8 mouse cellular contexts compared by ENCODE assay signal in the genomic region with DNA sequence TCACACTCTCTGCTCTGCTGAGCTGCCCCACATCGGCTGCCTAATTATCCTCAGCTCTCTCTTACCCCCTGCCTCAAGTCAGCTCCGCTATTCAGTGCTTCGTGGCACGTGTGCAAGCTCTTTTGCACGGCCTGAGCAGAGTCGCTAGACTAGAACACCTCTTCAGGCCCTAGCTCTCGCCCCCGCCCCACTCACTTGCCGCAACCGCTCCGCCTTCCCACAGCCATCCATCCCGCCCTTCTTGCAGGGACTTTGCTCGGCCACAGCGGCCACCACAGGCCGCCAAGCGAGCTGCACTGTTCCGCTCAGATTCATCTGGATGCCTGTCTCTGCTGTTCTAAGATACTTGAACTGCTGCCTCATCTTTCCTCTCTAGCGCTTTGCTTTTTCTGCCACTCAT. TPM values are rescaled to one million over a fixed set of nuclear protein-coding genes. Genes with fewer than 3 reads are reported as not detected.
DNase-seq lines count a peak whose midpoint lies in the region; ATAC-seq and TF ChIP-seq lines count a peak whose summit lies in the region.

No protein-coding gene starts in this region.

- no peaks in the 10 kb centered on the region for H3K27me3 ChIP-seq in embryonic facial prominence, embryonic 13.5 days
- H3K27me3 ChIP-seq in heart, adult 2 months (ENCODE audit: control insufficient read depth, insufficient read depth, low read length): no peaks in the 10 kb centered on the region
- H3K27me3 ChIP-seq in kidney, adult 2 months (replicated peaks; ENCODE audit: control insufficient read depth, insufficient read depth, low read length): no peaks in the 10 kb centered on the region
- no peaks in the 10 kb centered on the region for H3K27me3 ChIP-seq in limb, embryonic 12.5 days
- no peaks in the 10 kb centered on the region for H3K27me3 ChIP-seq in midbrain, embryonic 14.5 days (ENCODE audit: control insufficient read depth, insufficient read depth, low read length)

- peaks cover 27% of the 10 kb centered on the region for H3K4me1 ChIP-seq in embryonic facial prominence, embryonic 13.5 days
- H3K4me1 ChIP-seq in heart, adult 2 months (ENCODE audit: control insufficient read depth, insufficient read depth, low read length): 0 out of 2 replicates have a peak, but pooled peaks cover 2% of the 10 kb centered on the region
- H3K4me1 ChIP-seq in kidney, adult 2 months (ENCODE audit: control insufficient read depth, insufficient read depth, low read length): peaks cover 5% of the 10 kb centered on the region; the same call in 1 of the 2 replicates
- H3K4me1 ChIP-seq in limb, embryonic 12.5 days (replicated peaks): peaks cover 23% of the 10 kb centered on the region
- peaks cover 16% of the 10 kb centered on the region for H3K4me1 ChIP-seq in midbrain, embryonic 14.5 days (ENCODE audit: control insufficient read depth, insufficient read depth, low read length)

- TF ChIP-seq EP300 in heart, adult 2 months (IDR thresholded peaks at IDR 0.05; ENCODE audit: insufficient read depth, low read depth, low read length): no peak

- WGBS in embryonic facial prominence, embryonic 13.5 days: under 1% methylated on average over 18 of the region's 18 CpGs
- WGBS in heart, adult 2 months: 2% methylated on average over 18 of the region's 18 CpGs
- 0% methylated on average over 18 of the region's 18 CpGs for WGBS in kidney, adult 2 months
- WGBS in limb, embryonic 12.5 days: under 1% methylated on average over 18 of the region's 18 CpGs
- under 1% methylated on average over 18 of the region's 18 CpGs for WGBS in midbrain, embryonic 14.5 days

- H3K9me3 ChIP-seq in embryonic facial prominence, embryonic 13.5 days: no peaks in the 10 kb centered on the region
- no peaks in the 10 kb centered on the region for H3K9me3 ChIP-seq in limb, embryonic 12.5 days
- no peaks in the 10 kb centered on the region for H3K9me3 ChIP-seq in midbrain, embryonic 14.5 days (ENCODE audit: control insufficient read depth, low read length)

- peak overlapping the region; percentile 51 for H3K4me3 ChIP-seq in embryonic facial prominence, embryonic 13.5 days
- peak overlapping the region; percentile 39 for H3K4me3 ChIP-seq in heart, adult 2 months
- peak overlapping the region; percentile 54 for H3K4me3 ChIP-seq in kidney, adult 2 months (ENCODE audit: insufficient read depth, low read depth, low read length)
- H3K4me3 ChIP-seq in limb, embryonic 12.5 days (replicated peaks): peak overlapping the region; percentile 43
- H3K4me3 ChIP-seq in midbrain, embryonic 14.5 days (replicated peaks; ENCODE audit: low read depth, low read length): peak overlapping the region; percentile 33

- peak; percentile 88 for DNase-seq in A20 (ENCODE audit: low read depth, low spot score)
- DNase-seq in adrenal gland, postnatal 4 days (ENCODE audit: low spot score in 2 of 2): peak; percentile 39 to 50
- DNase-seq in heart, adult 2 months: peak; percentile 79 to 81
- peak; percentile 83 for DNase-seq in kidney, adult 2 months
- peak; percentile 92 for DNase-seq in midbrain, embryonic 14.5 days
- peak; percentile 51 for DNase-seq in spleen, adult 12 weeks (ENCODE audit: low spot score)

- intact Hi-C loops in heart, adult 2 months (cut with DNase I): loop anchor here (5.0 to 10.0 kb wide), 3 partner anchors 193 to 1070 kb away; partner anchors contain the start of genes Cyth2, Nr1h2, Rpl18 and Sphk2

- H3K79me2 ChIP-seq in heart, adult 2 months (replicated peaks; ENCODE audit: control insufficient read depth, insufficient read depth, low read length): no peaks in the 10 kb centered on the region

- peak overlapping the region; percentile 79 for H3K4me2 ChIP-seq in embryonic facial prominence, embryonic 13.5 days
- H3K4me2 ChIP-seq in limb, embryonic 12.5 days: peak overlapping the region; percentile 63
- H3K4me2 ChIP-seq in midbrain, embryonic 14.5 days (ENCODE audit: low read length): peak overlapping the region; percentile 65

- ATAC-seq in embryonic facial prominence, embryonic 13.5 days (ENCODE audit: insufficient number of reproducible peaks, insufficient read depth, low FRiP score, low TSS enrichment, low read depth): peak; percentile 59
- ATAC-seq in limb, embryonic 12.5 days (ENCODE audit: insufficient number of reproducible peaks, insufficient read depth, low FRiP score, low TSS enrichment, low read depth): peak; percentile 28; the same call in 1 of the 2 replicates
- ATAC-seq in midbrain, embryonic 14.5 days (ENCODE audit: low FRiP score, low TSS enrichment): peak; percentile 76

- TF ChIP-seq POLR2A in heart, adult 2 months (IDR thresholded peaks at IDR 0.05; ENCODE audit: insufficient read depth, low read depth, low read length): no peak
- no peak for TF ChIP-seq POLR2A in kidney, adult 2 months (IDR thresholded peaks at IDR 0.05; ENCODE audit: low read depth, low read length)

- TF ChIP-seq CTCF in heart, adult 2 months (IDR thresholded peaks at IDR 0.05): peak; percentile 90
- peak; percentile 80 for TF ChIP-seq CTCF in kidney, adult 2 months (conservative IDR thresholded peaks at IDR 0.05; ENCODE audit: insufficient read depth, insufficient read length, low read depth, low read length)

- H3K36me3 ChIP-seq in embryonic facial prominence, embryonic 13.5 days: no peaks in the 10 kb centered on the region
- no peaks in the 10 kb centered on the region for H3K36me3 ChIP-seq in heart, adult 2 months (ENCODE audit: control insufficient read depth, insufficient read depth, low read length)
- H3K36me3 ChIP-seq in kidney, adult 2 months (ENCODE audit: control insufficient read depth, insufficient read depth, low read length): no peaks in the 10 kb centered on the region
- no peaks in the 10 kb centered on the region for H3K36me3 ChIP-seq in limb, embryonic 12.5 days
- no peaks in the 10 kb centered on the region for H3K36me3 ChIP-seq in midbrain, embryonic 14.5 days (ENCODE audit: control insufficient read depth, insufficient read depth, low read length)

- peak overlapping the region; percentile 73 for H3K9ac ChIP-seq in embryonic facial prominence, embryonic 13.5 days
- peak overlapping the region; percentile 41 for H3K9ac ChIP-seq in heart, adult 2 months (ENCODE audit: low read depth, low read length)
- peak overlapping the region; percentile 59 for H3K9ac ChIP-seq in limb, embryonic 12.5 days (replicated peaks)
- peak overlapping the region; percentile 44 for H3K9ac ChIP-seq in midbrain, embryonic 14.5 days (replicated peaks; ENCODE audit: low read length)

- H3K27ac ChIP-seq in embryonic facial prominence, embryonic 13.5 days: 0 out of 2 replicates have a peak overlapping the region, but pooled peaks have one; percentile 28
- no peak overlapping the region for H3K27ac ChIP-seq in heart, adult 2 months
- no peak overlapping the region for H3K27ac ChIP-seq in kidney, adult 2 months (ENCODE audit: insufficient read depth, low read depth, low read length)
- H3K27ac ChIP-seq in limb, embryonic 12.5 days: no peak overlapping the region
- H3K27ac ChIP-seq in midbrain, embryonic 14.5 days (replicated peaks; ENCODE audit: low read depth, low read length): peak overlapping the region; percentile 62

RNA-seq across cellular contexts. Expression of gene Vrk3, which starts 3.1 kb away (rescaled TPM):
- 10 to 100 TPM; 42.8 to 43.4 TPM for total RNA-seq in adrenal gland, postnatal 4 days (2021)
- polyA plus RNA-seq in embryonic facial prominence, embryonic 13.5 days (2015; fragmentation: Nextera tagmentation; extraction: Ambion mirVana): 32.2 and 35.9 TPM in 2 replicates
- total RNA-seq in heart, adult 2 months (2021): 10 to 100 TPM; 23.3 to 26.7 TPM
- 36.3 and 41.3 TPM in 2 replicates for polyA plus RNA-seq in heart, adult 2 months (2012; rRNA removed)
- 78.9 and 93.7 TPM in 2 replicates for polyA plus RNA-seq in kidney, adult 2 months (2012; rRNA removed)
- polyA plus RNA-seq in limb, embryonic 12.5 days (2016; fragmentation: Nextera tagmentation; extraction: Ambion mirVana): 36.2 and 36.8 TPM in 2 replicates
- polyA plus RNA-seq in midbrain, embryonic 14.5 days (2014; fragmentation: Nextera tagmentation; extraction: Ambion mirVana): 22.6 and 26.8 TPM in 2 replicates

RNA-seq across cellular contexts. Expression of gene Zfp473, which starts 5.8 kb away (rescaled TPM):
- total RNA-seq in adrenal gland, postnatal 4 days (2021): 1 to 10 TPM; 1.1 to 1.3 TPM
- 2.0 and 2.3 TPM in 2 replicates for polyA plus RNA-seq in embryonic facial prominence, embryonic 13.5 days (2015; fragmentation: Nextera tagmentation; extraction: Ambion mirVana)
- not detected for total RNA-seq in heart, adult 2 months (2021)
- polyA plus RNA-seq in heart, adult 2 months (2012; rRNA removed): 0.03 and 0.12 TPM in 2 replicates
- polyA plus RNA-seq in kidney, adult 2 months (2012; rRNA removed): 0.04 and 0.09 TPM in 2 replicates
- 2.6 and 3.3 TPM in 2 replicates for polyA plus RNA-seq in limb, embryonic 12.5 days (2016; fragmentation: Nextera tagmentation; extraction: Ambion mirVana)
- 0.58 and 0.89 TPM in 2 replicates for polyA plus RNA-seq in midbrain, embryonic 14.5 days (2014; fragmentation: Nextera tagmentation; extraction: Ambion mirVana)

RNA-seq across cellular contexts. Expression of gene Izumo2, which starts 36.5 kb away (rescaled TPM):
- total RNA-seq in adrenal gland, postnatal 4 days (2021): not detected
- polyA plus RNA-seq in embryonic facial prominence, embryonic 13.5 days (2015; fragmentation: Nextera tagmentation; extraction: Ambion mirVana): not detected in 2 replicates
- not detected for total RNA-seq in heart, adult 2 months (2021)
- not detected in 2 replicates for polyA plus RNA-seq in heart, adult 2 months (2012; rRNA removed)
- not detected in 2 replicates for polyA plus RNA-seq in kidney, adult 2 months (2012; rRNA removed)
- polyA plus RNA-seq in limb, embryonic 12.5 days (2016; fragmentation: Nextera tagmentation; extraction: Ambion mirVana): not detected in 2 replicates
- not detected in 2 replicates for polyA plus RNA-seq in midbrain, embryonic 14.5 days (2014; fragmentation: Nextera tagmentation; extraction: Ambion mirVana)

Comparison
In these comparisons a context has a peak if more than half of its experiments do, and no peak if none do; other contexts are left out.
1. H3K27ac ChIP-seq: peak in embryonic facial prominence, embryonic 13.5 days (single experiment) and midbrain, embryonic 14.5 days (single experiment); none in heart, adult 2 months (single experiment), kidney, adult 2 months (single experiment) and limb, embryonic 12.5 days (single experiment).
2. Peak in every context shown above with its lines, with median percentiles within 50 percentile points of each other: DNase-seq, ATAC-seq, H3K4me2 ChIP-seq, H3K4me3 ChIP-seq and H3K9ac ChIP-seq.